Mouse (Mus musculus) testis, adult 2 months (tissue): ENCODE measurements at regions not wholly inside any gene's neighbourhood (a gene's known extent, or its start where the extent isn't known, plus 50 kb on each side); places are given as distances from the start of the nearest gene placed in this dataset.

Source experiments
- CTCF ChIP-seq: fragments of 200-500 bp; IDR thresholded peaks from 2 replicates; pipeline ENCODE4 v1.5.1; 2012; ENCODE audit warnings: low read depth, mild to moderate bottlenecking, inconsistent platforms, low read length, moderate library complexity; ENCODE audit not compliant: control insufficient read depth, insufficient read depth, insufficient replicate concordance
- POLR2A ChIP-seq: fragments of 200-500 bp; IDR thresholded peaks from 2 replicates; pipeline ENCODE4 v1.6.1; 2012; ENCODE audit warnings: low read depth, mild to moderate bottlenecking, inconsistent platforms, low read length, moderate library complexity; ENCODE audit not compliant: control insufficient read depth

- no peak for TF ChIP-seq CTCF
- TF ChIP-seq POLR2A = no peak
These were observed 253.5 kb upstream of the Nr5a2 start for GRCm38 (mm10) chr1:137213717-137214116.
